Mouse (Mus musculus) common myeloid progenitor, adult 5-6 weeks (primary cell): Measurements from ENCODE around the gene Vmn2r12. TPM values are rescaled to one million over a fixed set of nuclear protein-coding genes. Genes with fewer than 3 reads are reported as not detected.
"Not testable (repeated sequence)": the region's sequence is repeated elsewhere in the genome, so short reads cannot be mapped to it uniquely, and the experiment has no call there.

Experiments used
- ATAC-seq: replicated peaks from 2 replicates; pipeline ENCODE4 v1.8.0; 2016; ENCODE audit warnings: low read depth, mild to moderate bottlenecking, moderate TSS enrichment, inconsistent platforms; ENCODE audit not compliant: poor library complexity, severe bottlenecking
- total RNA-seq: library from RNA; stranded (forward); fragments of 200-1000, 187-1606 nt; gene quantifications from 2 replicates; pipeline ENCODE4 v1.2.3, GENCODE M21; 2017

Vmn2r12 gene
- total RNA-seq = not detected in 2 replicates

GRCm38 (mm10) chr5:109097850-109098249 is at the start of gene Vmn2r12:
Gene Vmn2r12, minus strand, starts transcription at chr5:109097950.
- not testable (repeated sequence) for ATAC-seq

- no peak for ATAC-seq
Observed at GRCm38 (mm10) chr5:109139546-109139945, 41.8 kb upstream of the Vmn2r12 start.

GRCm38 (mm10) chr5:109136731-109137130 is 39.0 kb upstream of the Vmn2r12 start:
- ATAC-seq = no peak

- not testable (repeated sequence) for ATAC-seq
Observed at GRCm38 (mm10) chr5:109096482-109096881, 1.3 kb downstream of the Vmn2r12 start.

- ATAC-seq = not testable (repeated sequence)
Observed at GRCm38 (mm10) chr5:109072016-109072415, 25.7 kb downstream of the Vmn2r12 start.

GRCm38 (mm10) chr5:109059469-109059868 is 38.3 kb downstream of the Vmn2r12 start, which contains the start of gene Vmn2r11:
Gene Vmn2r11, minus strand, starts transcription at chr5:109059569.
- not testable (repeated sequence) for ATAC-seq

GRCm38 (mm10) chr5:109055286-109055685 is 42.5 kb downstream of the Vmn2r12 start:
- no peak for ATAC-seq

Other genes starting within 250 kb of the Vmn2r12 start
- not detected in 2 replicates for gene Vmn2r9, start 245.3 kb downstream of the Vmn2r12 start, total RNA-seq
- not detected in 2 replicates for gene Vmn2r10, start 91.4 kb downstream of the Vmn2r12 start, total RNA-seq
- not detected in 2 replicates for gene Vmn2r11, start 38.4 kb downstream of the Vmn2r12 start, total RNA-seq
- gene Vmn2r13, start 94.2 kb upstream of the Vmn2r12 start, total RNA-seq = not detected in 2 replicates
- not detected in 2 replicates for gene Vmn2r14, start 126.8 kb upstream of the Vmn2r12 start, total RNA-seq
- not detected in 2 replicates for gene Vmn2r15, start 199.7 kb upstream of the Vmn2r12 start, total RNA-seq
- not detected in 2 replicates for gene Vmn2r16, start 232.2 kb upstream of the Vmn2r12 start, total RNA-seq